Mouse (Mus musculus) CH12.LX (cell line): ENCODE data around the gene Rsph6a.

ENCODE experiments used
- BHLHE40 ChIP-seq: IDR thresholded peaks from 2 replicates; pipeline ENCODE4 v1.6.1; 2011; ENCODE audit warnings: mild to moderate bottlenecking, low read depth, low read length, improper control_type of control experiment
- CTCF ChIP-seq, 2 experiments: IDR thresholded peaks in 1 of 2; conservative IDR thresholded peaks in 1 of 2; 2 replicates each; pipeline ENCODE4 v1.5.1; 2011 to 2012; ENCODE audit warnings: low read depth in 2 of 2, low read length in 2 of 2, improper control_type of control experiment in 1 of 2, inconsistent platforms in 1 of 2, mild to moderate bottlenecking in 1 of 2, moderate library complexity in 1 of 2
- E2F4 ChIP-seq: IDR thresholded peaks from 2 replicates; pipeline ENCODE4 v1.6.1; 2011; ENCODE audit warnings: low read depth, low read length, improper control_type of control experiment; ENCODE audit not compliant: insufficient replicate concordance
- EP300 ChIP-seq: IDR thresholded peaks from 2 replicates; pipeline ENCODE4 v1.6.1; 2011; ENCODE audit warnings: low read length, improper control_type of control experiment
- GABPA ChIP-seq: IDR thresholded peaks from 2 replicates; pipeline ENCODE4 v1.6.1; 2012; ENCODE audit warnings: low read depth, low read length, improper control_type of control experiment, inconsistent platforms; ENCODE audit not compliant: insufficient replicate concordance
- JUND ChIP-seq: conservative IDR thresholded peaks from 2 replicates; pipeline ENCODE4 v1.6.1; 2011; ENCODE audit warnings: low read depth, low read length, improper control_type of control experiment
- POLR2A ChIP-seq: IDR thresholded peaks from 2 replicates; pipeline ENCODE4 v1.6.1; 2011; ENCODE audit warnings: low read depth, mild to moderate bottlenecking, improper control_type of control experiment, low read length
- USF2 ChIP-seq: conservative IDR thresholded peaks from 2 replicates; pipeline ENCODE4 v1.6.1; 2011; ENCODE audit warnings: low read depth, low read length, improper control_type of control experiment
- ZKSCAN1 ChIP-seq: IDR thresholded peaks from 2 replicates; pipeline ENCODE4 v1.6.1; 2012; ENCODE audit warnings: low read depth, inconsistent platforms, low read length, improper control_type of control experiment, borderline replicate concordance
- ZMIZ1 ChIP-seq: IDR thresholded peaks from 2 replicates; pipeline ENCODE4 v1.6.1; 2012; ENCODE audit warnings: low read depth, mild to moderate bottlenecking, inconsistent platforms, low read length, improper control_type of control experiment

GRCm38 (mm10) chr7:19048006-19048527 is 6.4 kb upstream of the Rsph6a start:
- TF ChIP-seq POLR2A (no peak), BHLHE40 (no peak), EP300 (no peak), ZMIZ1 (no peak), E2F4 (no peak), CTCF (conservative IDR thresholded peaks at IDR 0.05 in 1 of 2, IDR thresholded peaks at IDR 0.05 in 1 of 2; ENCODE audit: low read depth in 2 of 2, low read length in 2 of 2) (no peak), GABPA (no peak), USF2 (no peak), ZKSCAN1 (no peak), JUND (no peak)
